Mouse (Mus musculus): Measurements from ENCODE around the gene 1700015F17Rik. TPM values are rescaled to one million over a fixed set of nuclear protein-coding genes. Genes with fewer than 3 reads are reported as not detected.

The 1700015F17Rik gene
- total and polyA plus RNA-seq, 3 experiments = not detected

GRCm38 (mm10) chr5:5411886-5412285, 67.1 kb downstream of the 1700015F17Rik start:
- Histone ChIP-seq H3K9ac (ENCODE audit: control insufficient read depth, low read depth, low read length, poor library complexity, severe bottlenecking) (no peak overlapping the region), H3K4me3 (ENCODE audit: control insufficient read depth in 1 of 2, insufficient read depth in 1 of 2, low read depth in 2 of 2, low read length in 2 of 2) (no peak overlapping the region), H3K4me1 (ENCODE audit: control insufficient read depth in 1 of 2, insufficient read depth in 2 of 2, low read length in 2 of 2) (no peaks in the 10 kb centered on the region), H3K79me2 (ENCODE audit: control insufficient read depth, insufficient read depth, low read length, poor library complexity) (no peaks in the 10 kb centered on the region), H3K9me3 (replicated peaks; ENCODE audit: insufficient read depth, low read length) (no peaks in the 10 kb centered on the region), H3K27ac (ENCODE audit: control insufficient read depth, low read depth, low read length) (no peak overlapping the region), H3K27me3 (ENCODE audit: control insufficient read depth in 1 of 2, insufficient read depth in 2 of 2, low read length in 2 of 2) (no peaks in the 10 kb centered on the region), H3K36me3 (ENCODE audit: control insufficient read depth in 1 of 2, insufficient read depth in 2 of 2, low read length in 2 of 2) (no peaks in the 10 kb centered on the region)
- no peak for TF ChIP-seq MAX (IDR thresholded peaks at IDR 0.05; ENCODE audit: low read length)
- no peak for TF ChIP-seq ZKSCAN1 (IDR thresholded peaks at IDR 0.05; ENCODE audit: low read depth, low read length)
- no peak for TF ChIP-seq ELF1 (IDR thresholded peaks at IDR 0.05; ENCODE audit: low read depth, low read length)
- no peak for TF ChIP-seq GABPA (IDR thresholded peaks at IDR 0.05; ENCODE audit: low read depth, low read length)
- TF ChIP-seq RCOR1 (IDR thresholded peaks at IDR 0.05; ENCODE audit: low read depth, low read length) = no peak
- TF ChIP-seq KAT2A (conservative IDR thresholded peaks at IDR 0.05; ENCODE audit: low read depth, low read length) = no peak
- TF ChIP-seq TBP (IDR thresholded peaks at IDR 0.05; ENCODE audit: low read depth, low read length) = no peak
- no peak for TF ChIP-seq CTCF (IDR thresholded peaks at IDR 0.05 in 2 of 3, conservative IDR thresholded peaks at IDR 0.05 in 1 of 3; ENCODE audit: control insufficient read depth in 1 of 3, insufficient read depth in 1 of 3, low read depth in 2 of 3, low read length in 3 of 3, poor library complexity in 1 of 3, severe bottlenecking in 1 of 3)
- no peak for TF ChIP-seq ZNF384 (IDR thresholded peaks at IDR 0.05; ENCODE audit: low read depth, low read length)
- no peak for TF ChIP-seq HCFC1 (IDR thresholded peaks at IDR 0.05; ENCODE audit: low read depth, low read length)
- no peak for TF ChIP-seq TCF12 (IDR thresholded peaks at IDR 0.05; ENCODE audit: low read depth, low read length)
- no peak for TF ChIP-seq RAD21 (IDR thresholded peaks at IDR 0.05; ENCODE audit: low read depth, low read length)
- no peak for TF ChIP-seq TAL1 (IDR thresholded peaks at IDR 0.05; ENCODE audit: low read length)
- no peak for TF ChIP-seq JUND (IDR thresholded peaks at IDR 0.05; ENCODE audit: low read depth, low read length)
- no peak for TF ChIP-seq MXI1 (IDR thresholded peaks at IDR 0.05; ENCODE audit: low read depth, low read length)
- TF ChIP-seq MYB (IDR thresholded peaks at IDR 0.05; ENCODE audit: low read depth, low read length) = no peak
- TF ChIP-seq MAZ (IDR thresholded peaks at IDR 0.05; ENCODE audit: low read depth, low read length) = no peak
- TF ChIP-seq SIN3A (IDR thresholded peaks at IDR 0.05; ENCODE audit: low read length) = no peak
- no peak for DNase-seq (ENCODE audit: low read depth, low spot score)

GRCm38 (mm10) chr5:5401986-5402385, 77.0 kb downstream of the 1700015F17Rik start:
- Histone ChIP-seq H3K4me3 (ENCODE audit: control insufficient read depth in 1 of 2, insufficient read depth in 1 of 2, low read depth in 2 of 2, low read length in 2 of 2) (no peak overlapping the region), H3K79me2 (ENCODE audit: control insufficient read depth, insufficient read depth, low read length, poor library complexity) (no peaks in the 10 kb centered on the region), H3K9me3 (replicated peaks; ENCODE audit: insufficient read depth, low read length) (no peaks in the 10 kb centered on the region), H3K27me3 (ENCODE audit: control insufficient read depth in 1 of 2, insufficient read depth in 2 of 2, low read length in 2 of 2) (no peaks in the 10 kb centered on the region), H3K36me3 (ENCODE audit: control insufficient read depth in 1 of 2, insufficient read depth in 2 of 2, low read length in 2 of 2) (no peaks in the 10 kb centered on the region), H3K27ac (ENCODE audit: control insufficient read depth, low read depth, low read length) (no peak overlapping the region), H3K9ac (ENCODE audit: control insufficient read depth, low read depth, low read length, poor library complexity, severe bottlenecking) (no peak overlapping the region), H3K4me1 (ENCODE audit: control insufficient read depth in 1 of 2, insufficient read depth in 2 of 2, low read length in 2 of 2) (no peaks in the 10 kb centered on the region)
- TF ChIP-seq USF1 (IDR thresholded peaks at IDR 0.05; ENCODE audit: low read depth, low read length) (no peak), USF2 (IDR thresholded peaks at IDR 0.05; ENCODE audit: borderline replicate concordance in 1 of 2, insufficient read depth in 1 of 2, low read depth in 1 of 2, low read length in 2 of 2) (no peak), MXI1 (IDR thresholded peaks at IDR 0.05; ENCODE audit: low read depth, low read length) (no peak)
- no peak for DNase-seq (ENCODE audit: low read depth, low spot score)
